Mouse (Mus musculus) stomach, embryonic 16.5 days (tissue): ENCODE measurements around the gene Zfp426. TPM values are rescaled to one million over a fixed set of nuclear protein-coding genes. Genes with fewer than 3 reads are reported as not detected.

Source experiments
- polyA plus RNA-seq: library from polyadenylated mRNA; unstranded; fragments of >200 nt; fragmentation: Nextera tagmentation; extraction: Ambion mirVana; gene quantifications from 2 replicates; pipeline ENCODE4 v1.2.1, GENCODE M21; 2015

Zfp426 gene
- polyA plus RNA-seq, 1 experiment from 2014 or later: 18.8 TPM

Other genes starting within 250 kb of the Zfp426 start
- not detected in 2 replicates for gene Olfr39, start 210.4 kb downstream of the Zfp426 start, polyA plus RNA-seq
- gene Olfr873, start 194.2 kb downstream of the Zfp426 start, polyA plus RNA-seq: not detected in 2 replicates
- not detected in 2 replicates for gene Olfr18, start 156.7 kb downstream of the Zfp426 start, polyA plus RNA-seq
- gene Zfp560, start 107.6 kb downstream of the Zfp426 start, polyA plus RNA-seq: 26.0 and 33.0 TPM in 2 replicates
- gene Zfp26, start 32.6 kb downstream of the Zfp426 start, polyA plus RNA-seq: 15.4 and 18.7 TPM in 2 replicates
- gene Zfp266, start 28.7 kb upstream of the Zfp426 start, polyA plus RNA-seq: 86.8 and 88.6 TPM in 2 replicates
- gene Zfp846, start 88.5 kb upstream of the Zfp426 start, polyA plus RNA-seq: 15.6 and 16.9 TPM in 2 replicates
- gene Ubl5, start 150.1 kb upstream of the Zfp426 start, polyA plus RNA-seq: 345 and 393 TPM in 2 replicates
- 15.5 and 17.8 TPM in 2 replicates for gene Fbxl12, start 152.0 kb upstream of the Zfp426 start, polyA plus RNA-seq
- 40.7 and 41.6 TPM in 2 replicates for gene Pin1, start 159.3 kb upstream of the Zfp426 start, polyA plus RNA-seq